Mouse (Mus musculus) heart, adult 2 months (tissue): Measurements from ENCODE around the gene Phactr1. TPM values are rescaled to one million over a fixed set of nuclear protein-coding genes. Genes with fewer than 3 reads are reported as not detected.

Experiments used
- DNase-seq, 2 experiments: peaks; one replicate each; pipeline ENCODE4 v3.0.0; 2021
- H3K27ac ChIP-seq: fragments of 200-600 bp; 2 replicates; pipeline ENCODE4 v1.8.1; 2022
- H3K27me3 ChIP-seq: fragments of 200-500 bp; 2 replicates; pipeline ENCODE4 v1.6.1; 2012; ENCODE audit warnings: mild to moderate bottlenecking, low read length, inconsistent platforms, mixed read lengths; ENCODE audit not compliant: control insufficient read depth, insufficient read depth
- H3K36me3 ChIP-seq: fragments of 200-500 bp; 2 replicates; pipeline ENCODE4 v1.6.1; 2012; ENCODE audit warnings: low read length, inconsistent platforms; ENCODE audit not compliant: control insufficient read depth, insufficient read depth
- H3K4me1 ChIP-seq: fragments of 200-500 bp; 2 replicates; pipeline ENCODE4 v1.6.1; 2011; ENCODE audit warnings: low read length; ENCODE audit not compliant: control insufficient read depth, insufficient read depth
- H3K4me3 ChIP-seq: fragments of 200-600 bp; 2 replicates; pipeline ENCODE4 v1.8.1; 2022
- H3K79me2 ChIP-seq: fragments of 200-500 bp; replicated peaks from 2 replicates; pipeline ENCODE4 v1.6.1; 2012; ENCODE audit warnings: mild to moderate bottlenecking, inconsistent platforms, low read length, moderate library complexity, mixed read lengths; ENCODE audit not compliant: control insufficient read depth, insufficient read depth
- H3K9ac ChIP-seq: fragments of 200-500 bp; 2 replicates; pipeline ENCODE4 v1.6.1; 2012; ENCODE audit warnings: low read depth, mild to moderate bottlenecking, control low read depth, inconsistent platforms, low read length, mixed read lengths
- CTCF ChIP-seq: fragments of 200-600 bp; IDR thresholded peaks from 2 replicates; pipeline ENCODE4 v1.8.1; 2022; ENCODE audit warnings: antibody characterized with exemption, mild to moderate bottlenecking, moderate library complexity
- EP300 ChIP-seq: fragments of 200-500 bp; IDR thresholded peaks from 2 replicates; pipeline ENCODE4 v1.6.1; 2011; ENCODE audit warnings: low read depth, low read length, control low read depth; ENCODE audit not compliant: insufficient read depth
- POLR2A ChIP-seq: fragments of 200-500 bp; IDR thresholded peaks from 2 replicates; pipeline ENCODE4 v1.6.1; 2011; ENCODE audit warnings: mild to moderate bottlenecking, low read depth, low read length, control low read depth; ENCODE audit not compliant: insufficient read depth
- WGBS: fragments of 180-500 bp; shearing (Covaris S2); methylation state at CpG from one replicate; pipeline ENCODE4 v1.1.7; 2018; 5-methylcytosine and 5-hydroxymethylcytosine counted together
- intact Hi-C: fragments of 180-260 bp; cut with DNase I; formaldehyde crosslinking; loops from one replicate; pipeline ENCODE4 v1.15.1; 2025
- polyA plus RNA-seq: library from polyadenylated mRNA; depleted of rRNA; stranded (reverse); fragments of >200 nt; gene quantifications from 2 replicates; pipeline ENCODE4 v1.2.3, GENCODE M21; 2012
- total RNA-seq, 2 experiments: library from RNA; stranded (reverse); gene quantifications; 2 replicates each; pipeline ENCODE4 v1.2.3; 2021

The Phactr1 gene
- total and polyA plus RNA-seq, 3 experiments, result 3.0 to 5.5 (median 4.6) TPM

DNA sequence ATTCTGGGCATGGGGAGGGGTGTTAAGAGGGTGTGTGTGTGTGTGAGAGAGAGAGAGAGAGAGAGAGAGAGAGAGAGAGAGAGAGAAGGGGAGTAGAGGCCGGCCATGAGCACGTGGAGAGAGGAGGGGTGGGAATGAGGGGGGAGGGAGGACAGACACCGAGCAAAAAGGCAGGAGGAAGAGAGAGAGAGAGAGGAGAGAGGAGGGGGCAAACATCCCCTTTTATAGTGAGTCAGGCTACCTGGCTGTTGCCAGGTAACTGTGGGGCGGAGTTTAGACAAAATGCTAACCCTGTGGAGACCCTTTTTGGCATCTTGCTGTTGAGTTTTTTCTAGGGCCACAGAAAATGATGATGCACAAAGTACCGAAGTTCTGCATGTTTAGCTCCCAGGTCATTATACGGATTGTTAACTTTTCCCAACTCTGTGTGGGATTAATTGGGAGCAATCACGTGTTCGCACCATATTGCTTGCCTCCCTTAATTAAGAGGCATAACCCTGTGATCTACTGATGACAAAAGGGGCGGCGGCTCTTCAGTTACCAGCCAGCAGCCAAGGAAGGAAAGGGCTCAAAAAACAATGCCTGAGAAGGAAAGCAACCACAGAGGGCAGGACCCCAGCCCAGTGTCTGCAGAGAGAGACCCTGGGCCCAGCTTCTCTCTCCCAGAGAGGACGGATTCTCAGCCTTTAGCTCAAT is 173.6 kb downstream of the Phactr1 start:
- no peak for TF ChIP-seq POLR2A
- TF ChIP-seq EP300, result no peak
- TF ChIP-seq CTCF, result no peak
- Histone ChIP-seq H3K79me2 (no peaks in the 10 kb centered on the region), H3K9ac (no peak overlapping the region), H3K4me3 (no peak overlapping the region), H3K27me3 (no peaks in the 10 kb centered on the region), H3K27ac (no peak overlapping the region), H3K4me1 (no peaks in the 10 kb centered on the region), H3K36me3 (no peaks in the 10 kb centered on the region)
- 48% methylated on average over 11 of the region's 11 CpGs for WGBS
- intact Hi-C loops, result no loop called here
- no peak for DNase-seq

DNA sequence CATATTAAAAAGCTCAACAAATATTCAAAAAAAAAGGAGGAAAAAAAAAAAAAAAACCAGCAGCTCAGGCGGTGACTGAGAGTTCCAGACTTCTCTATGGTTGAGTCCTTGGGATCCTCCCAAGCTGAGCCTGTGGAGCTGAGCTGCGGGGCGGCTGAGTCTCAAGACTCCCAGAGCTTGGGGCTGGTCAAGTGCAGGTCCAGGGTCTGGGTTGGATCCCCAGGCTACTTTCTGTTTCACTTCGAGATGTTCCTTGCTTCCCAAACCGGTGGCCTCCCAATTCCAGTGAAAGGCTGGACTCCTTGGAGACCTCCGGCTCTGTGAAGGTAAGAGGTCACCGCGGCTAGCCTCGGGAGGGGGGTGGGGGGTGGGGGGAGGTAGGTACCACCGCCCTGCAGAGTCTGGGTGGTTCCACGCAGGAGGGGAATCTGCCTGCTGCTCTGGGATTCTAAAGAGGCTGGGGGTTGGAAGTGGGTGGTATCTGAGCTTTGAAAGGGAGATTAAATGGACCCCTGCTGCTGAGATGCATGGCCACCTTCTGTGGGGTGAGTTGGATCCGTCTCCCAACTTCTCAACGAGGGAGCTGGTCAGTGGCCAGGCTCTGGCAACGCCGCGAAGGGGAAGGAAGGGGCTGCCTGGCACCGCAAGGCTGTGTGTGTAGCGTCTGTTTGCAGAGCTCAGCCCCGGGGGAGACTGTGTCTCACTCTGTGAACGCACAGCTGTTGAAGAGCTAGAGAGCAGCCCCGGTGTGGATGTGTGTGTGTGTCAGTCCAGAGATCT is 185.9 kb downstream of the Phactr1 start:
- no peaks in the 10 kb centered on the region for H3K79me2 ChIP-seq
- peaks cover 3% of the 10 kb centered on the region; the same call in 1 of the 2 replicates for H3K36me3 ChIP-seq
- intact Hi-C loops, result no loop called here
- peak overlapping the region; percentile 88 for H3K9ac ChIP-seq
- H3K27me3 ChIP-seq, result no peaks in the 10 kb centered on the region
- TF ChIP-seq CTCF (no peak), POLR2A (0 out of 2 replicates have a peak, but pooled peaks have one; percentile 22)
- 4% methylated on average over 21 of the region's 21 CpGs for WGBS
- peak overlapping the region; percentile 82 for H3K27ac ChIP-seq
- H3K4me1 ChIP-seq, result peaks cover 1% of the 10 kb centered on the region
- DNase-seq, result peak; percentile 71 to 73
- peak overlapping the region; percentile 57 for H3K4me3 ChIP-seq

DNA sequence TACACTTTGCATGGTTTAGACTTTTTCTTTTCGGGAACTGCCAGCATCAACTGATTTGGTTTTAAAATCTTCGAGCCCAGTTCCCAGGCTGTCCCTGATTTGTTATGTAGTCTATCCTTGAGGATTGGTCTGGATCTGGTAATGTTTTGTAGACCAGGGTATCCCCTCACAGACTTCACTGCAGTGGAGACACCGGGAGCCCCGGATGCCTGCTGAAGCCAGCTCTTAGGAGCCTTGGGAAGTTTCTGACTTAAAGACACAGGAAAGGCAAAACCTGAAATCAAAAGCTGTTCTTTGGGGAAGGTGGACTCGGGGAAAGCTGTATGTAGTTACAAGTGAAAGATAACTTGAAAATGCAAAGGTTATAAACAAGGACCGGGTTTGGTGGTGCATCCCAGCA is 186.6 kb downstream of the Phactr1 start:
- peak in 1 of 2 experiments; percentile 25 for DNase-seq
- H3K27ac ChIP-seq, result peak overlapping the region; percentile 82
- H3K27me3 ChIP-seq, result no peaks in the 10 kb centered on the region
- WGBS, result 21% methylated on average over 6 of the region's 6 CpGs
- H3K4me1 ChIP-seq, result peaks cover 1% of the 10 kb centered on the region
- peak overlapping the region; percentile 57 for H3K4me3 ChIP-seq
- peak overlapping the region; percentile 88; the same call in 1 of the 2 replicates for H3K9ac ChIP-seq
- peaks cover 3% of the 10 kb centered on the region; the same call in 1 of the 2 replicates for H3K36me3 ChIP-seq
- intact Hi-C loops, result no loop called here
- H3K79me2 ChIP-seq, result no peaks in the 10 kb centered on the region
- no peak for TF ChIP-seq CTCF
- no peak for TF ChIP-seq POLR2A
- no peak for TF ChIP-seq EP300

DNA sequence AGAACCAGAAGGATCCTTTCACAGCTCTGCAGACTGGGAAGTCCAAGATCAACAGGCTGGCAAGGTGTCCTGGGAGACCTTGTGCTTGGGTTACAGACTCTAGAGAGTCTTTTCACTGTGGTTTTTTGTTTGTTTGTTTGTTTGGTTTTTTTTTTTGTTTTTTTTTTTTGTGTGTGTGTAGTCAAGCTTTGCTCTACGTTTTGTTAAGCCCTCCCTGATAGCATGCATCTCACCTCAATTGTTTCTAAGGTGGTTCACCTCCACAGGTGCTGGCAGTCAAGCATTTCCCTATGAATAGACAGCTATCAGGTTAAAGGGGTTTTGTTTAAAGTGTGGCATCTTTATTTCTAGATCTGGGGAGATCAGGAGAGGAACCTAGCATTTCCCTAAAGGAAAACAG is 191.7 kb downstream of the Phactr1 start:
- 71% methylated on average over 1 of the region's 1 CpGs for WGBS
- intact Hi-C loops, result no loop called here
- H3K36me3 ChIP-seq, result peaks cover 3% of the 10 kb centered on the region; the same call in 1 of the 2 replicates
- no peaks in the 10 kb centered on the region for H3K79me2 ChIP-seq
- no peaks in the 10 kb centered on the region for H3K4me1 ChIP-seq
- TF ChIP-seq CTCF (no peak), EP300 (no peak), POLR2A (no peak)
- H3K27me3 ChIP-seq, result no peaks in the 10 kb centered on the region
- no peak overlapping the region for H3K9ac ChIP-seq
- no peak overlapping the region for H3K4me3 ChIP-seq
- no peak for DNase-seq
- no peak overlapping the region for H3K27ac ChIP-seq

DNA sequence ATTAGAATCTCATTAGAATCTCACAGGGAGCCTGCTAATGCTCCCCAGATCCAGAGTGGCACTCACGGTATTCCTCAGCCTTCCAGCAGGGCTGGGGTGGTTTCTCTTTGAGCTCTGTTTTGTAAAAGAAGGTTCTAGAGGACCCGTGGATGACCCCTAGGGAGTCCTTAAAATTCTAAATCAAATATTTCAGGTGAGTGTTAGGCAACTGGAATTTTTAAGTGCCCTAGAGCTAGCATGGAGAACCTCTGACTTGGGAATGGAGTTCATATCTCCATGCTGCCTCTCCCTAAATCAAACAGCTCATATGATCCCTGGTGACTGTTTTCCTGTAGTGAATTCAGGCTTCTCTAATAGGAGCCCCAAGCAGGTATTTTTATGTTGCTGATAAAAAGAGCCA is 197.9 kb downstream of the Phactr1 start:
- Histone ChIP-seq H3K9ac (no peak overlapping the region), H3K4me1 (no peaks in the 10 kb centered on the region), H3K27ac (no peak overlapping the region), H3K27me3 (no peaks in the 10 kb centered on the region), H3K79me2 (no peaks in the 10 kb centered on the region), H3K4me3 (no peak overlapping the region), H3K36me3 (no peaks in the 10 kb centered on the region)
- DNase-seq, result no peak
- TF ChIP-seq POLR2A (no peak), EP300 (no peak), CTCF (no peak)
- WGBS, result 63% methylated on average over 2 of the region's 2 CpGs
- intact Hi-C loops, result no loop called here
